Mouse (Mus musculus) embryo, embryonic 10 days (tissue): ENCODE results near the gene Btbd9.

ENCODE experiments used
- DNase-seq: peaks from one replicate; pipeline ENCODE4 v3.0.0-alpha.2; 2015; ENCODE audit warnings: low spot score

The Btbd9 gene

DNA sequence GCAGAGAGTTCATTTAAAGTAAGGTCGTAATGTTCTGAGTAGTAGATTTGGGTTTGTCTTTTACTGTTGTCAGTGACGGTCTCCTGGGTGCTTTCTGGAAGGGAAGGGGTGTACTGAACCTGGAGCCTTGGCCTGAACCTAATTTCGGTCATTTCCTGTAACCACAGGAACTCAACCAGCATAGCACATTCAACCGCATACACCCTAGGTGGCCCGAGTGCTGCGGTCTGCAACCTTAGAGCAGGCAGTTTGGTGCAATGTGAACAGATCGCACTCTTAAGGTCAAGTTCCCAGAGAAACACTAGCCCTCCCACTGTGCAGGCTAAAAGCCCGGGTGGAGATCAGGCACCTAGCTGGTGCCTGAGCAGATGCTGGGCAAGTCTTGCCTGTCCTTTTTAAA is 240.5 kb downstream of the Btbd9 start:
- DNase-seq = no peak

DNA sequence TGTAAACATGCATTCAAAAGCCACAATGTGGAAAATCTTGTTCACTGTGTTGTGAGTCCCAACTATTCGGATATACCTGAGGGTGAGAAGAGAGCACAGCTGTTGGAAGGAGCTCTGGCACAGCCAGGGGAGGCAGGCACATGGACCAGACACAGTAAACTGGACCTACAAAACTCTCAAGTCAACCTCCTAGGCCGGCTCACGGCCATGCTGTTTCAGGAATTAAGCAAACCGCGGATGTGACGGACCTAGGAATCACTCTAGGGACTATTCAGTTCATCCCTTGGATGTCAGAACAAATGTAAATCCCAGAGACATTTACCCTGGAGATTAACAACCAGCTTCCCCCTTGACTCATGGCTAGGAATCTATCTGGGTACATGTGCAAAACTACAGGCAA is 242.0 kb downstream of the Btbd9 start:
- DNase-seq = no peak

DNA sequence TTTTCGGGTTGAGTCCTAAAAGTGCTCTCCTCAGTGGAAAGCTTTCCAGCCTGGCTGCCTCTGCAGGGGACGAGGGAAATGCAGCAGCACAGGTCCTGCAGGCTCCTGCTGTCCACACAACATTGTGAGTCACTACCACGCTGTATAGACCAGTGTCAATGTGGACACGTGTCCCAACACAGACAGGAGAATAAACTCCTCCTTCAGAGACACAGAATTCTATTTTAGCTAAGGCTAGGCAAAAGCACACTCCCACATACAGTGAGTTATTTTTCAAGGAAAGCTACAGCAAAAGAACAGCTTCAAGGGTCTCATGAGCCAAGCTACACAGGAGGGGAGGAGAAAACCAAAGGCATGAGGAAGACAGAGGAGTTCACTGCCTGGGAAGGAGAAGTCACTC is 243.2 kb downstream of the Btbd9 start:
- no peak for DNase-seq

DNA sequence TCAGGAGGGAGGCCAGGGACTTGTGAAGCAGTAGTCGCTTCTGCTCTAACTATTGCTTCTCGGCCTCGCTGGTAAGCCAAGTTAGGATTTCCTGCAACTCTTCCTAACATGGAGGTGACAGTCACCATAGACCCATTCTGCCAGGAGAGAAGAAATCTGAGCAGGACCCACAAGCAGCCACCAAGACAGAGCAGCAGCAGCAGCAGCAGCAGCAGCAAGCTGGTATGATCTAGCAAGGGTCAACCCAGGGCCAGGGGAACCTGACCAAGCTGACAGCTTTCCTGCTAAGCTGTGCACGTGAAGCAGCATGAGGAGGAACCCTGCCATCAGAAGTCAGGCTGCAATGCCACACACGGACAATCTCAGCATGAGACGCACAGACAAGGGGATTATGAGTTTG is 244.9 kb downstream of the Btbd9 start:
- DNase-seq = no peak

DNA sequence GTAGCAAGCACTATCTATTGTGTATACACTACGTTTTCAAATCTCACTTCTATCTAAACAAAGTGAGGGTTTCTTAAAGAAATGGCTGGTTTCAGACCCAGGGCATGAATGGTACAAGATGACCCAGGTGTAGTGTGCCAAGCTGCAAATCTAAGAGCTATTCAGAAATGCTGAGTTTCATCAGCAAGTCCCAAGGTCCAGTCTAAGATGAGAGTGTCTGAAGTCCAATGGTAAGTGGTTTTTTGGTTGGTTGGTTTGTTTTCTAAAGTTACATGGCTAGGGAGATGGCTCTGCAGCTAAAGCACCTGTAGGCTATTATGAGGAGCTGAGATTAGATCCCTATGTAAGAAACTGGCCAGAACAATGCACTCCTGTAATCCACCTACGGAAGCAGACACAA is 246.8 kb downstream of the Btbd9 start:
- DNase-seq = no peak

DNA sequence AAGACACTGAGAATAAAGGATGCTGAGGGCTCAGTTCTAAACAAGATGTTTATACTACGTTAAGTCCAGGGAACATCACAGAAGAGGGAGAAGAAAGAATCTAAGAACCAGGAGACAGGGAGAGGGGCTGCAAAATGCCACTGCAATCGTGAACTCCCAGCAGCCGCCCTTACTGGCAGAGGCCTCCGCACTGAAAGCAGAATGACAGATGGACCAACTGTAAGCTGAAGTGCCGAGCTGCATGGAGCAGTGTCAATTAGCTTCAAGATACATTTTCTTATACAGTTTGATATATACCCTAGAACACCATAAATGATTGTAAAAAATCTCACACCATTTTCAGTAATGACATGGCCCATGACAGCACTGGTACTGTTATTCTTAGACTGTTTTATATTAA is 247.4 kb downstream of the Btbd9 start:
- DNase-seq = no peak

DNA sequence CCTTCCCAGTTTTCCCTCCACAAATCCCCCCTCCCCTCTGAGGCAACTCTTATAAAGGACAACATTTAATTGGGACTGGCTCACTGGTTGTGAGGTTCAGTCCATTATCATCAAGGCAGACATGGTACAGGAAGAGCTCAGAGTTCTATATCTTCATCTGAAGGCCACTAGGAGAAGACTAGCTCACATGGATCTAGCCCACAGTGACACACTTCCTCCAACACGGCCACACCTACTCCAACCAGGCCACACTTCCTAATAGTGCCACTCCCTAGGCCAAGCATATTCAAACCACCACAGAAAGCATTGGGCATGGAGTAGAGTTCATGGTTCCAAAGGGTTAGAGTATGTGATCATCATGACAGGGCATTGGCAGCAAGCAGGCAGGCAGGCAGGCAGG is 249.4 kb downstream of the Btbd9 start:
- no peak for DNase-seq

DNA sequence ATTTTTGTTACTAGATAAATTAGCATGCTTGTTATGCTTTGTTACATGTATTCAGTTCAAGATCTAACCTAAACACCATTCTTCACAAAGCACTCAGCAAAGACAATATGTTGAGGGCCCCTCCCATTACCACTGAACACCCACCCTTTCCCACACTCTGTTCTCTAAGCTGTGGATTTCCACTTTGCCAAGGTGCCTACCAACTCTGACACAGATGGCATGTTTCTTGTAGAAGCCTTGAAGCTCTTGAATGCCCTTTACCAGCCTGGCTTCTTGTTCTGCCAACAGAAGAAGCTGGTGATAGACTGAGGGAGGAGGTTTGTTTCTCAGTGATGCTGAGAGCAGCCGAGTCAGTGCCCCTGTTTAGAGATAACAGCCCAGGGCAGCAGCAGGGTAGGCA is 256.0 kb downstream of the Btbd9 start:
- no peak for DNase-seq

DNA sequence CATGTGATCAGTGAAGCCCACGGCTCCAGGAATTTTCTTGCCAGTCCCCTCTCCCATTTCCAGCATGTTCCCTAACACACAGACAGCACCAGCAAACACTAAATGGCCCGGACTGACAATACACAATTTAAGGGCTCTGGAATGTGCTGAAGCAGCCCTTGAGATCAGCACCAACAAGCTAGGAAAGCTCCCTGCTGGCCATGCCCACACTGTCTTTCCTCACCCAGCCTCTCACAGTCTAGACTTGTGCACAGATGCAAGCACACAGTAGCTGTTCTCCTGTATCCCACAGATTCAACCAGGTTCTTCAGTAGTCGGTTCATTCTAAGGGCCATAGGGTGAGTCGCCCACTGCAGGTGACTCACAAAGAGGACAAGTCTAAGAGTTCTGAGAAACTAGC is 263.6 kb downstream of the Btbd9 start:
- peak; percentile 46 for DNase-seq

DNA sequence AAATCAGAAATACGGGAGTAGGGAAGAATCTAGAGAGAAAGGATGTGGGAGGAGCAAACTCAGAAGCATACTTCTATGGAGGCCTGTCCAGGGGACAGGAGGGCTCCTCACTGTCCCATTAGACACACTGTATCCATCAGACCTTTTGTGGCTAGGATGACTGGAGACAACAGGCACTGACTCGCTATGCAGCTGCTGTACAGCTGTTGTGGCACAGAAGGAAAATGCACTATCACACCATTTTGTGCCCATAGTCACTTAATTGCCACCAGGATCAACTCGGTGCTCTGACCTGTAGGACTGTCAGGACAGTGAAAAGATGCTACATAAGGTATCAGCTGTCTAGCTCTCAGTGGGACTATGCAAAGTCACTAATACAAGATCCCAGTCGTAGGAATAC is 266.7 kb downstream of the Btbd9 start:
- no peak for DNase-seq

DNA sequence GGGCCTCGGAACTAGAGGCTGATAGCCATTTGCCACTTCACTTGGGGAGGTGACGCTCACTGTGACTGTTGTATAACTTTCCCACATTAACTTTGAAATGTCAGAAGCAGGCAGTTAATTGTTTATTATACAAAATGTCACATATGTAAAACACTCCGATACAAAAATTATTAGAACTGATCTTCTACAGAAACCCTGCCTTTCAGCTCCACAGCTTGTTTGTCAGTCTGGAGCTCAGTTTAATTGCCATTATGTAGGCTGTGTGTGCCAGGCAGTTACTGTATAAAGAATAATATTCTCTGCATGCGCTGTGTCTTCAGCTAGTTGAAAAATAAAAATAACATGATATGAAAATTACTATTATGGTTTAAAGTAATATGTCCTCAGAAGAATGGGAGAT is 267.4 kb downstream of the Btbd9 start:
- no peak for DNase-seq

DNA sequence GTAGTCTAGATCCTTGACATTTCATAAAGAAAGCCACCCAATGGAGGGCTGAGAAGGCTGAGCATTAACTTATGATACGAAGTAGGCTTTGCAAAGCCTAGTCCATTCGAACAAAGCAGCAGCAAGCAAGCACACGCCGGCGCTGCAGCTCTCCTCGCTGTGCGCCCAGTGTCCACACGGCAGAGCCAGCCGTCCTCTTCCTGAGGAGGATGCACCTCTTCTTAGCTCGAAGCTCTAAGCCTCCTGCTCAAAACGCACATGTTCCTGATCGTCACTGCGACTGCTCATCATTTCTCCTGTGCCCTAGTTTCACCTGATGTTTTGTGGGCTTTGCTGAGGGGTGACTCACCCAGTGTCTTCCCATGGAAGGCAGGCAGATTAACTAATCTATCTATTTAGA is 268.0 kb downstream of the Btbd9 start:
- DNase-seq = no peak

DNA sequence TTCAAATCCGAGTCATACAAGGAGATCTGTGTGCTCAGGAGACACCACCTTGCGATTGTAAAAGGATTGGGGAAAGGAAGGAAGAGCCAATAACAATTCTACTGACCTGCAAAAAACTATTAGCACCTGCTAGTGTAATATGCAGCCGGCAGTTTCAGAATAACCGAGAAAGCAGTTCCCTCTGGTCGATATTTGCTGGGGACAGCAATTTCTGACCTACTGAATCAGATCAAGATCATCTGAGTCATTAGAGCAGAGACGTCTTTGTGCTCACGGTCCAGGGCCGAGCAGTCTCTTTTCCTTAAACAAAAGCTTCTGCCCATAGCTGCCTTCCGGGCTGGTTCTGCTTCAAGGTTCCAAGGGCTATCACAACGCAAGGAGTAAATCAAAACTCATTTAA is 269.1 kb downstream of the Btbd9 start:
- DNase-seq = no peak

DNA sequence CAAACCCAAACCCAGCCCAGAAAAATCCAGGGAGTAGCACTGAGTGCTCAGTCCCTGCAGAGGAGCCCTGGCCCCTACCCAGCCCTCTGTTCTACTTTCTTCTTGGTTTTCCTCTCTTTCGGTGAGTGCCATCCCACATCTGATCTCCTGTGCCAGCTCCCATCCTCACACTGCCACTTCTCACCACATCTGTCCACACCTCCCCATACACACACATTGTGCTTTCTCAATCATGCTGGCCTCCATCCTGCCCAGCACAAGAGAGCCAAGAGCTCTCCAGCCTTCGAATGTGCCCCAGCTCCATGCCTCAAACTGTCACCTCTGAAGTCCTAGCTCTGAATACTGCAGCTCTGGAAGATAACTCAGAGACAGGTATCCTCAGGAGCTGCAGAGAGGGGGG is 271.5 kb downstream of the Btbd9 start:
- DNase-seq = no peak

DNA sequence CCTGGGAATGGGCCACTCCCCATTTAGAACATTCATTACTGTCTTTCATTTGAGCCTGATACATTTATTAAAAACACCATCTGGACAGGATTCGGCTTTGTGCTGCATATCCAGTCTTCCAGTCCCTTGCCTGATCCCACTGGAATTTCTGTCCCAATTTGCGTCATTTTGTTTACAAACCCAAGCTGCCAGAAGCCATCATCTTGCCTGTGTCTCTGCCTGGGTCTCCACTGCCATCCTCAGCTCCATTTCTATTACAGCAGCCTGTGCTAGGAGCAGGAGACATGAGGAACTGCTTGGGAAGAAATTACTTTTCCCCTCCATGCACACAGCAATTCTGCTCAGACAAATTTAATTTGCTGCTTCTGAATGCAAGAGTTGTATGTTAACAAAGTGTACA is 274.9 kb downstream of the Btbd9 start:
- DNase-seq = no peak

DNA sequence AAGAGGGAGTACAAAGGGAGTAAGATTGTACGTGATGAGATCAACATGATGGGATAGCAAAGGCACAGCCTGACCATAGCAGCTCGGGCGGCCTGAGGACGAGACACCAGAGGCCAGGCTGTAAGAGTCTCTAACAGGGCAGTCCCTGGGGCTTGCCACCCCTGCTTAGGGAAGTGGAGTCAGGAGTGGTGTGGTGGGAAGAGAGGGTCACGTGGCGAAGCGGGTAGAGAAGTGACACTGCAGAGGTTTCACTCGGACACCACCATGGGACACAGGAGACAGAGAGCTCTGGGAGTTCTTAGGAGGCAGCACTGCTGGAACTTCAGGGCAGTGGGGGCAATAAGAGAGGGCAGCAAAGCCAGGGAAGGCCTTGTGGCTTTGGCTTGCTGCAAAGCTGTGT is 278.9 kb downstream of the Btbd9 start:
- no peak for DNase-seq

DNA sequence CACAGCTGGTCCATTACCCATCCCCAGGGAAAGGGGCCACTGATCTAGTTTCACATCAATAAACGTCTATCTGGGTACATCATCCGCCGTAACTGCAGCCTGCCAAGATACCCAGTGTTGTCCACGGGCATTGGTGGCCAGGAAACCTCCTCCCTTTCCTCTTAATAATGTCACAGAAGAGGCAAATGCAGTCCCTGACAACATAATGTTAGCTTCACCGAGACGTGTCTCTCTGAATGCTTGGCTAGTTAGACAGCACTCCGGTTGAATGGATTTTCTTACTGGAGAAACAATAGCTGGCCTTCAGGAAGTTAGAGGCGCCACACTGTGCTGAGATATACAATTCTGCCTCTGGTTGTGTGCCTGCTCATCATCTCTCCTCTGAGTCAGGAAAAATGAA is 280.2 kb downstream of the Btbd9 start:
- DNase-seq = no peak

DNA sequence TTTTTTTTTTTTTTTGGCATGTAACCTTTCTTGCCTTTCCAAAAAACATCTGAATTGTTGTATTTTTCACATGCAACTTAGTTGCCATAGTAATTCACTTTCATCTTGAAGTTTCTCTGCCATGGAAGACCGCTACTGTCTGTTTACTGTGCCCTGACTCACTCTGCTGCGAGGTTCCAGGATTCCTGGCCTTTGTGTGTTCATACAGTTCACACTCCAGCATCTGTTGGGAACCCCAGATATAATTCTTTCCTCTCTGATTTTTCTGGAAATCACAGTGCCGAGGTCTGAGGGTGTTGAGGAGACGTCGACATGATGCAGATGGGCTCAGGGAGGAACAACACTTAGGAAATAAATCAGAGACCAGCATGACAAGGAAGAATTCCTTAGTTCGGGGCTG is 283.6 kb downstream of the Btbd9 start:
- no peak for DNase-seq

DNA sequence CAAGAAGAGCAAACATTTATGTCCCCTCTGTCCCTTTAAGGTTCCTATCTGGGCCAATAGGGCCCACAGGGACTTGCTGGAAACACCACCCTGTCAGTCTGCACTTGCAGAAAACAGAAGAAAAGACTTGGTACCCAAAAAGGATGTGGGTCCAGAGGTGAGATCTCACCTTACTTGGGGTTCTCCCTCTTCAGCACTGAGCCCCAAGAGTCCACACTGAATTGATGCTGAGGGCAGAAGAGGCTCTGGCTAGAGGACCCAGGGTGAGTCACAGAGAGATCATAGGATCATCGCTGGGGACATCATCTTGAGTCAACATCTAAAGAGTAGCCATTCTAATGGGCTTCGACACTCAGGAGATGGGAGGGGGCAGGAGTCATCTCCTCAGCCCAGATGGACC is 290.6 kb downstream of the Btbd9 start:
- DNase-seq = no peak

DNA sequence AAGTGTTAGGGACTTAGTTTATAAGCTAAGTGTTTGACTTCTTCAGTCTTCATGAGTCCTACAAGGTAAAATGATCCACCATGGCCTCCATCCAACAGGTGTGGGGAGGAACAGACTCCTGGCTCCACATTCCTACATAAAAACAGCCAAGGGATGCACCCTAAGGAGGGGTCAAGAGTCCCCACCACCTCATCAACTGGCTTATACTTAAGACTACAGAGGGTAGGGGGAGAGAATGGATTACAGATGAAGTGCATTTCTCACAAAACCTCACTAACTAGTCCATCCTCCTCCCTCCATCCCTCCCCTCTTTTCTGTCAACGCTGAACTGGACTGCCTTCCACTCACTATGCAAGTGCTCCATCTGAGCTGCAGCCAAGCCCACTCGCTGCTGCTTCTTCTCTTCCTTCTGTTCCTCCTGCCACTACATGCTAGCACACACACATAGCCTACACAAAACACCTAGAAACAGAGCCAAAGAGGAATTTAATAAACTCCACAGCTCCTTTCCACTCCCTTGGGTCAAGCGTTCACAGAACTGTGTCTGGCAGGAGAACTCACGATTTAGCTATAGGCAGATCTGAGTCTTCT is 292.7 kb downstream of the Btbd9 start:
- no peak for DNase-seq

DNA sequence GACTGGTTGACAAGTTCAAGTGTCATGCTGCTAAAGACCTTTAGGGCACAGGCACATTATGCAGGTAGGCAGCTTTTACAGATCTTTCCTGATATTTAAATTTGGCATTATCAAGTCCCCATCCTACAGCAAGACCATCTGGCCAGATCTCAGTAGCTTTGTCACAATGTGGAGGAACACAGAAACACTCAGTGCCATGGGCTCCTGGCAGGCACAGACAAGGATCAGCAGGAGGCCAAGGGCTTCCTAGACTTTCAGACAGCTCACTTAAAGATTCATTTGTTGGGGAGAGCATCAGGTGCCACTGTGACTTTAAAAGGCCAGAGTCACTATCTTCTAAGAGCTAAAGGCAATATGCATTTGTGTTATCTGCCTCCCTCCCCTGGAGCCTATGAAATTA is 293.3 kb downstream of the Btbd9 start:
- no peak for DNase-seq

DNA sequence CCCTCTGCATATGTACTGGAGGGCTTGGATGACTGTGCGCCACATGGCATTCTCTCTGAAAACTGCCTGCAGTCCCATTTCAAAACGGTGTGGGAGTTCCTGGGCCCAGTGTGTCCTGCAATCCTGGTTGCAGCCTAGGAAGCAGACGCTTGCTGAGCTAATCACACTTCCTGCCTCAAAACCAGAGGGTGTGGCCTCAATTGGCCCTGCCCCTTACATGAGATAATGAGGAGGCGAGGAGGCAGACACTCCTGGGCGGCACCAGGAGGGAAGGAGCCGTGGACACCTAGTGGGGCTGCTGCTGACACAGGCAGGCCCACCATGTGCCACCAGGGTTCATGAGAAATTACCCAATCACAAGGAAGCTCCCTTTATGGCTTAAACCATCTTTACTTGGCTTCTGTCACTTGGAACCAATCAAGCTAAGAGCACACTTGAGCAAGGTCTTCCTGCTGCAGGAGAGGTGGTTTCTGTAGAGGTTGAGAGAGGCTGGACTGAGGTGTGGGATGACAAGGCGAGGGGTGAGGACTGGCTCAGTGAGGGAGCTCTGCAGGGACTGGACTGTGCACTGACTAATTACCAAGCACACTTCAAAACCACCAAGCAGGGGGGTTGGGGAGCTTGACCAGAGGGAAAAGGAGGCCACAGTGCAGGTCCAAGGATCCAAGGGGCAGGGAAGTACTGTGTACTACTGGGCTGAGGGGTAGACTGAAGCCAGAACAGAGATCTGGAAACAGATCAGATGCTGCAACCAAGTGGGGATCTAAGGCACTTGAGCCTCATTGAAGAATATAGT is 295.8 kb downstream of the Btbd9 start:
- DNase-seq = peak; percentile 61

DNA sequence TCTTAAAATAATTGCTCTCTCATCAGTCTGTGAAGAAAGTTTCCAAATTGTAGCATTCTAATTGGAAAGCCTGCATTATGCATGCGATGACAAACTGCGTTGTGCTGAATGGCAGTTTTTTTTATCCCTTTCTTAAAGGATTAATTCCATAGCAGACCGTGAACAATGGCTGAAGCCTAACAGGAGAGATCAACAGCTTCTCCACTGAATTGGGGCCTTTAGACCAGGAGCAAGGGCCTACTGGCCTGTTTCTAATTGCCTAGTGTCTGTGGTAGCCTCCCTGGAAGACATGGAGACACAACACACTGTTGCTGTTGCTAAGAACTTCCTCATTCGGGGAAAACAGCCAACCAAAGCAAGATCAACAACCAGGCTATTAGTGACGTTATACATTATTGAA is 296.6 kb downstream of the Btbd9 start:
- DNase-seq = no peak
